Mouse (Mus musculus): ENCODE measurements at regions not wholly inside any gene's neighbourhood (a gene's known extent, or its start where the extent isn't known, plus 50 kb on each side); places are given as distances from the start of the nearest gene placed in this dataset.

- H3K4me3 ChIP-seq (replicated peaks; ENCODE audit: low read depth, low read length): no peak overlapping the region
- 71% methylated on average over 5 of the region's 5 CpGs for WGBS
- H3K36me3 ChIP-seq (ENCODE audit: control insufficient read depth, insufficient read depth, low read length): no peaks in the 10 kb centered on the region
- H3K4me2 ChIP-seq (ENCODE audit: low read length): no peak overlapping the region
- H3K9ac ChIP-seq (replicated peaks; ENCODE audit: low read length): no peak overlapping the region
- no peaks in the 10 kb centered on the region for H3K9me3 ChIP-seq (ENCODE audit: control insufficient read depth, low read length)
- DNase-seq (peak; percentile 54), ATAC-seq (ENCODE audit: low FRiP score, low TSS enrichment) (no peak)
- no peaks in the 10 kb centered on the region for H3K27me3 ChIP-seq (ENCODE audit: control insufficient read depth, insufficient read depth, low read length)
- no peaks in the 10 kb centered on the region for H3K4me1 ChIP-seq (ENCODE audit: control insufficient read depth, insufficient read depth, low read length)
- no peak overlapping the region for H3K27ac ChIP-seq (replicated peaks; ENCODE audit: low read depth, low read length)
Measured at GRCm38 (mm10) chr16:39389943-39390342, 497.5 kb downstream of the Igsf11 start.

GRCm38 (mm10) chr16:39390626-39391025 is 498.2 kb downstream of the Igsf11 start:
- Histone ChIP-seq H3K36me3 (ENCODE audit: control insufficient read depth, insufficient read depth, low read length) (no peaks in the 10 kb centered on the region), H3K9me3 (ENCODE audit: control insufficient read depth, low read length) (no peaks in the 10 kb centered on the region), H3K4me3 (replicated peaks; ENCODE audit: low read depth, low read length) (no peak overlapping the region), H3K4me1 (ENCODE audit: control insufficient read depth, insufficient read depth, low read length) (no peaks in the 10 kb centered on the region), H3K9ac (replicated peaks; ENCODE audit: low read length) (no peak overlapping the region), H3K27me3 (ENCODE audit: control insufficient read depth, insufficient read depth, low read length) (no peaks in the 10 kb centered on the region), H3K4me2 (ENCODE audit: low read length) (no peak overlapping the region), H3K27ac (replicated peaks; ENCODE audit: low read depth, low read length) (no peak overlapping the region)
- ATAC-seq (ENCODE audit: low FRiP score, low TSS enrichment): no peak
- 58% methylated on average over 3 of the region's 3 CpGs for WGBS
- no peak for DNase-seq

- H3K4me1 ChIP-seq (ENCODE audit: control insufficient read depth, insufficient read depth, low read length): no peaks in the 10 kb centered on the region
- H3K9me3 ChIP-seq (ENCODE audit: control insufficient read depth, low read length): no peaks in the 10 kb centered on the region
- H3K4me3 ChIP-seq (replicated peaks; ENCODE audit: low read depth, low read length): no peak overlapping the region
- 58% methylated on average over 4 of the region's 4 CpGs for WGBS
- H3K9ac ChIP-seq (replicated peaks; ENCODE audit: low read length): no peak overlapping the region
- H3K36me3 ChIP-seq (ENCODE audit: control insufficient read depth, insufficient read depth, low read length): no peaks in the 10 kb centered on the region
- no peak overlapping the region for H3K4me2 ChIP-seq (ENCODE audit: low read length)
- no peaks in the 10 kb centered on the region for H3K27me3 ChIP-seq (ENCODE audit: control insufficient read depth, insufficient read depth, low read length)
- DNase-seq (peak; percentile 37), ATAC-seq (ENCODE audit: low FRiP score, low TSS enrichment) (no peak)
- H3K27ac ChIP-seq (replicated peaks; ENCODE audit: low read depth, low read length): no peak overlapping the region
Measured at GRCm38 (mm10) chr16:39402101-39402749, 509.8 kb downstream of the Igsf11 start.

GRCm38 (mm10) chr16:39431581-39431980 is 539.1 kb downstream of the Igsf11 start:
- Histone ChIP-seq H3K9me3 (ENCODE audit: control insufficient read depth, low read length) (no peaks in the 10 kb centered on the region), H3K27ac (replicated peaks; ENCODE audit: low read depth, low read length) (no peak overlapping the region), H3K4me2 (ENCODE audit: low read length) (no peak overlapping the region), H3K27me3 (ENCODE audit: control insufficient read depth, insufficient read depth, low read length) (no peaks in the 10 kb centered on the region), H3K4me1 (ENCODE audit: control insufficient read depth, insufficient read depth, low read length) (no peaks in the 10 kb centered on the region), H3K4me3 (replicated peaks; ENCODE audit: low read depth, low read length) (no peak overlapping the region), H3K9ac (replicated peaks; ENCODE audit: low read length) (no peak overlapping the region), H3K36me3 (ENCODE audit: control insufficient read depth, insufficient read depth, low read length) (no peaks in the 10 kb centered on the region)
- ATAC-seq (ENCODE audit: low FRiP score, low TSS enrichment) (no peak), DNase-seq (no peak)
- 93% methylated on average over 1 of the region's 1 CpGs for WGBS

GRCm38 (mm10) chr16:39445740-39446139 is 538.4 kb upstream of the Lsamp start:
- DNase-seq: no peak
- Histone ChIP-seq H3K27me3 (ENCODE audit: control insufficient read depth, insufficient read depth, low read length) (no peaks in the 10 kb centered on the region), H3K27ac (replicated peaks; ENCODE audit: low read depth, low read length) (no peak overlapping the region), H3K4me2 (ENCODE audit: low read length) (no peak overlapping the region), H3K9ac (replicated peaks; ENCODE audit: low read length) (no peak overlapping the region), H3K36me3 (ENCODE audit: control insufficient read depth, insufficient read depth, low read length) (no peaks in the 10 kb centered on the region), H3K4me1 (ENCODE audit: control insufficient read depth, insufficient read depth, low read length) (no peaks in the 10 kb centered on the region), H3K4me3 (replicated peaks; ENCODE audit: low read depth, low read length) (no peak overlapping the region), H3K9me3 (ENCODE audit: control insufficient read depth, low read length) (no peaks in the 10 kb centered on the region)
- ATAC-seq (ENCODE audit: low FRiP score, low TSS enrichment): no peak
- WGBS: 93% methylated on average over 2 of the region's 2 CpGs

GRCm38 (mm10) chr16:39453400-39454138 is 530.6 kb upstream of the Lsamp start:
- Histone ChIP-seq H3K9ac (replicated peaks; ENCODE audit: low read length) (no peak overlapping the region), H3K27ac (replicated peaks; ENCODE audit: low read depth, low read length) (no peak overlapping the region), H3K4me1 (ENCODE audit: control insufficient read depth, insufficient read depth, low read length) (no peaks in the 10 kb centered on the region), H3K4me3 (replicated peaks; ENCODE audit: low read depth, low read length) (no peak overlapping the region), H3K9me3 (ENCODE audit: control insufficient read depth, low read length) (no peaks in the 10 kb centered on the region), H3K4me2 (ENCODE audit: low read length) (no peak overlapping the region), H3K36me3 (ENCODE audit: control insufficient read depth, insufficient read depth, low read length) (no peaks in the 10 kb centered on the region), H3K27me3 (ENCODE audit: control insufficient read depth, insufficient read depth, low read length) (no peaks in the 10 kb centered on the region)
- ATAC-seq (ENCODE audit: low FRiP score, low TSS enrichment) (no peak), DNase-seq (peak; percentile 20)
- 59% methylated on average over 5 of the region's 5 CpGs for WGBS
